Mouse (Mus musculus) limb, embryonic 15.5 days (tissue): ENCODE results near the gene Oas1h. TPM values are rescaled to one million over a fixed set of nuclear protein-coding genes. Genes with fewer than 3 reads are reported as not detected.
"Not testable (repeated sequence)": the region's sequence is repeated elsewhere in the genome, so short reads cannot be mapped to it uniquely, and the experiment has no call there.

ENCODE experiments used
- ATAC-seq: fragments of 200-750 bp; cut with Nextera tagmentation; 2 replicates; pipeline ENCODE4 v1.8.0; 2017; ENCODE audit warnings: low read depth, moderate TSS enrichment; ENCODE audit not compliant: insufficient number of reproducible peaks, low FRiP score, low TSS enrichment
- H3K27ac ChIP-seq: fragments of 300-500 bp; sonication (generic); 2 replicates; pipeline ENCODE4 v1.5.1; 2015; ENCODE audit warnings: moderate library complexity, mild to moderate bottlenecking, inconsistent platforms
- H3K27me3 ChIP-seq: fragments of 300-500 bp; sonication (generic); 2 replicates; pipeline ENCODE4 v1.6.1; 2015; ENCODE audit warnings: inconsistent platforms
- H3K36me3 ChIP-seq: fragments of 300-500 bp; sonication (generic); 2 replicates; pipeline ENCODE4 v1.6.1; 2015; ENCODE audit warnings: inconsistent platforms
- H3K4me1 ChIP-seq: fragments of 300-500 bp; sonication (generic); 2 replicates; pipeline ENCODE4 v1.6.1; 2015; ENCODE audit warnings: inconsistent platforms
- H3K4me2 ChIP-seq: fragments of 300-500 bp; sonication (generic); 2 replicates; pipeline ENCODE4 v1.6.1; 2015; ENCODE audit warnings: mild to moderate bottlenecking, inconsistent platforms
- H3K4me3 ChIP-seq: fragments of 300-500 bp; sonication (generic); 2 replicates; pipeline ENCODE4 v1.5.1; 2015; ENCODE audit warnings: mild to moderate bottlenecking, inconsistent platforms
- H3K9ac ChIP-seq: fragments of 300-500 bp; sonication (generic); 2 replicates; pipeline ENCODE4 v1.6.1; 2015; ENCODE audit warnings: inconsistent platforms
- H3K9me3 ChIP-seq: fragments of 300-500 bp; sonication (generic); 2 replicates; pipeline ENCODE4 v1.6.1; 2016; ENCODE audit warnings: inconsistent platforms
- WGBS: fragments of 180-500 bp; shearing (Covaris S2); methylation state at CpG from one replicate; pipeline ENCODE4 v1.1.7; 2015; 5-methylcytosine and 5-hydroxymethylcytosine counted together
- polyA plus RNA-seq: library from polyadenylated mRNA; unstranded; fragments of >200 nt; fragmentation: Nextera tagmentation; extraction: Ambion mirVana; gene quantifications from 2 replicates; pipeline ENCODE4 v1.2.1, GENCODE M21; 2015

Gene Oas1h
- polyA plus RNA-seq, 1 experiment from 2014 or later: not detected

- no peaks in the 10 kb centered on the region for H3K36me3 ChIP-seq
- no peak overlapping the region for H3K4me2 ChIP-seq
- no peak for ATAC-seq
- 76% methylated on average over 2 of the region's 2 CpGs for WGBS
- H3K27ac ChIP-seq: no peak overlapping the region
- no peak overlapping the region for H3K9ac ChIP-seq
- H3K27me3 ChIP-seq: 0 out of 2 replicates have a peak, but pooled peaks cover 3% of the 10 kb centered on the region
- no peaks in the 10 kb centered on the region for H3K4me1 ChIP-seq
- no peak overlapping the region for H3K4me3 ChIP-seq
- no peaks in the 10 kb centered on the region for H3K9me3 ChIP-seq
These were observed 28.8 kb downstream of the Oas1h start for GRCm38 (mm10) chr5:120890026-120890425.

DNA sequence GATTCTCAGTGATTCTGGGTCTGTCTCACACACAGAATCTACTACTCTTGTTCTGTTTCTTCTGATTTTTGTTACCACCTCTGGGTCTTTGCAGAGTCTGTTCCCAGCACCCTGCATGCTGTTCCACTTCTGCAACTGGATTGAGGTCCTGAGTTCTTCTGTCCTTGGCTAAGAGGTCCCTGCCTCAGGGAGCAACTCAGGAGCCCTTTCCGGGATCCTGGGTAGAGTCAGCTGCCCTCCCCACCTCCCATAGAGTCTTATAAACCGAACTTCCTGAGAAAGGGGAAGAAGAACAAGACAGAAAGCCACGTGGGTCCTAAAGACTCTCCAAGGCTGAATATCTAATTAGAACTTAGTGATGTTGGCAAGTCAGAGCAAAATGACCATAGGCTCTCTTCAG lies 29.8 kb downstream of the Oas1h start:
- 37% methylated on average over 3 of the region's 3 CpGs for WGBS
- ATAC-seq: no peak
- Histone ChIP-seq H3K9me3 (no peaks in the 10 kb centered on the region), H3K4me1 (no peaks in the 10 kb centered on the region), H3K4me2 (no peak overlapping the region), H3K4me3 (no peak overlapping the region), H3K27me3 (0 out of 2 replicates have a peak, but pooled peaks cover 3% of the 10 kb centered on the region), H3K36me3 (no peaks in the 10 kb centered on the region), H3K9ac (no peak overlapping the region), H3K27ac (no peak overlapping the region)

- not testable (repeated sequence) for H3K27ac ChIP-seq, ATAC-seq, H3K36me3 ChIP-seq, H3K27me3 ChIP-seq, H3K9ac ChIP-seq, H3K4me2 ChIP-seq, H3K9me3 ChIP-seq, H3K4me3 ChIP-seq, H3K4me1 ChIP-seq
- 58% methylated on average over 2 of the region's 2 CpGs for WGBS
These were observed 30.5 kb downstream of the Oas1h start for GRCm38 (mm10) chr5:120891566-120892242.

DNA sequence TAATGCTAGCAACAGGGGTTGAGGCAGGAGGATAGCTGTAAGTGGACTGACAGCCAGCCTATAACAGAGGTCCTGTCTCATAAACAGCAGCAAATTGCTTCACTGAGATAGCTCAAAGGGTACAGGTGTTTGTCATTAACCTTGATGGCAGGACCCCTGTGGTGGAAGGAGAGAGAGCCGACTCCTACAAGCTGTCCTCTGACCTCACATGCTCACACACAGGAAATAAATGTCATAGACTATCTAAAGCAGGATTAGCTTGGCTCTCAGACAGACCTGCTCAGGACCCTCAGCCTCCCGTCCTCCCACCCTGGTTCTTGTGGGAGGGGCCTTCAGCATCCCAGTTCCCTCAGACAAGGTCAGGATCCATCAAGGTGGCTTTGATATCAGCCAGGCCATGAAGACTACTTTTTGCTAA lies 31.0 kb downstream of the Oas1h start:
- Histone ChIP-seq H3K9ac (no peak overlapping the region), H3K27ac (no peak overlapping the region), H3K4me1 (no peaks in the 10 kb centered on the region), H3K36me3 (no peaks in the 10 kb centered on the region), H3K4me2 (no peak overlapping the region), H3K4me3 (no peak overlapping the region), H3K9me3 (no peaks in the 10 kb centered on the region), H3K27me3 (no peaks in the 10 kb centered on the region)
- no peak for ATAC-seq
- WGBS: 31% methylated on average over 2 of the region's 2 CpGs

- 90% methylated on average over 4 of the region's 4 CpGs for WGBS
These were observed 32.6 kb downstream of the Oas1h start for GRCm38 (mm10) chr5:120893866-120894265.

GRCm38 (mm10) chr5:120894692-120895091 lies 33.5 kb downstream of the Oas1h start:
- H3K9me3 ChIP-seq: not testable (repeated sequence)

More at GRCm38 (mm10) chr5:120893866-120894265, 32.6 kb downstream of the Oas1h start:
- not testable (repeated sequence) for H3K27me3 ChIP-seq, H3K36me3 ChIP-seq, H3K4me2 ChIP-seq, H3K27ac ChIP-seq, ATAC-seq, H3K4me1 ChIP-seq, H3K9me3 ChIP-seq, H3K4me3 ChIP-seq, H3K9ac ChIP-seq

DNA sequence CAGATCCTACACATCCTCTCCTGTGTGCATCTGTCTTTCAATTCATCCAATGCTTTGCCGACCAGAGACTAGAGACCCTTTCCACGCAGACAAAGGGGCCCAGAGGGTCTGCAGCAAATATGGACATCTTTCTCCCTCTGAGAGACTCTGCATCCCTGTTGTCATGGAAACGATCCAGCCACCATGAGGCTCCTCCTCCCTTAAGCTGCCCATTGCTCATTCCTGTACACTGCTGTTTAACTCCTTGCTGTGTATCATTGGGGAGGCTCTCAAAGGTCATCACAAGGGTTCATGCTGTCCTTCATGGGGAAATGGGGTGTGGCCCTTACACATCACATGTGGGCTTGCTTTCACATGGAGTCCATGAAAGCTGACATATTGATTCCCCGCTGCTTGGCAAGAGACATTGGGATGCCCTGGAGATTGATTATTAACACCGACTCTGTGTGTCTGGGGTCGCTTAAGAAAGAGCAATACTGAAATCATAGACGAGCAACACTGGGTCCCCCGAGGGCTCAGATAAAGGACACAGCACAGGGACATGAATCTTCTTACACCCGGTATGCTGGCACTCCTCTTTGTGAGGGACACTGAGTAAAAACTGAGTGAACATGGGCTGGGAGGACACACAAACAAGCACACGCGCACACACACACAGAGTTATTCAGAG lies 34.1 kb downstream of the Oas1h start:
- Histone ChIP-seq H3K4me2 (no peak overlapping the region), H3K27me3 (no peaks in the 10 kb centered on the region), H3K9me3 (no peaks in the 10 kb centered on the region), H3K9ac (no peak overlapping the region), H3K27ac (no peak overlapping the region), H3K4me1 (no peaks in the 10 kb centered on the region), H3K4me3 (no peak overlapping the region), H3K36me3 (no peaks in the 10 kb centered on the region)
- ATAC-seq: no peak
- 86% methylated on average over 11 of the region's 11 CpGs for WGBS

More at GRCm38 (mm10) chr5:120894692-120895091, 33.5 kb downstream of the Oas1h start:
- H3K27ac ChIP-seq, H3K36me3 ChIP-seq, H3K4me3 ChIP-seq, H3K27me3 ChIP-seq, ATAC-seq, H3K9ac ChIP-seq, H3K4me1 ChIP-seq, H3K4me2 ChIP-seq: not testable (repeated sequence)
- WGBS: 56% methylated on average over 2 of the region's 2 CpGs

DNA sequence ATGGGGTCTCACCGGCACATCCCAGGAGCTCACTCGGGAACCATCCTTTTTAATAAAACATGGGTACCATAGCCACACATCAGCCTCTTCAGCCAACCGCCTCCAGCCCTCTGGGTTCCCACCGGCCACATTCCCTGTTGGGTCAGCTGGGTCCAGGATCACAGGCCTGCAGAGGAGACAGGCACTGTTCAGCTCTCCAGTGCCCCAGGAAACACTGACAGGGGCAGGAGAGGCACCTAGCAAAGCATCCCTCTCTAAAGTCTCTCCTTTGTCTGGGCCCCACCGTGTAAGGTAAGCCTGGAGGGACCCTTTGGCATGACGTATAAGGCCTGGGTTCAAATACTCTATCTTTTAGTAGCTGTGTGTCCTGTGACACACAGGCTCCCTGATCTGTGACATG lies 37.1 kb downstream of the Oas1h start:
- Histone ChIP-seq H3K4me3 (no peak overlapping the region), H3K4me2 (no peak overlapping the region), H3K27me3 (no peaks in the 10 kb centered on the region), H3K4me1 (no peaks in the 10 kb centered on the region), H3K36me3 (no peaks in the 10 kb centered on the region), H3K9me3 (no peaks in the 10 kb centered on the region), H3K27ac (no peak overlapping the region), H3K9ac (no peak overlapping the region)
- no peak for ATAC-seq
- WGBS: 90% methylated on average over 6 of the region's 6 CpGs

GRCm38 (mm10) chr5:120898726-120899125 lies 37.5 kb downstream of the Oas1h start:
- ATAC-seq: no peak

DNA sequence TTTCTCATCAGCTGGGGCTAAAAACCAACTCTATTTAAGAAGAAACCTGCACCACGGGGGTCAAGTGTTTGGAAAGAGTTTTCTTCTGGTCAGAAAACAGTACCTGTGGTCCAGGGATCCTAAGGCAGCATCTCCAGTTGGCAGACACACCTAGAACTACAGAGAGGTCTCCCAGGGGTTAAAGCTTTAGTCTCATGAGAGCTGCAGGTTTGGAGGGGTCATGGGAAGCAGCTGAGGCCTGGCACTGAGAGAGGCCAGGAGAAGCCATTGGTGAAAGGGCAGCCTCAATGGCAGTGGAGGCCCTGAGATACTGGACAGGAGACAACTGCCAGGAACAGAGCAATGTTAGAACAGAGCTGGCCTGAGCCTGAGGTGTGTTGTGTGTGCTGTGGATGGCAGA lies 39.4 kb downstream of the Oas1h start:
- Histone ChIP-seq H3K4me1 (no peaks in the 10 kb centered on the region), H3K4me2 (no peak overlapping the region), H3K36me3 (no peaks in the 10 kb centered on the region), H3K27me3 (no peaks in the 10 kb centered on the region), H3K4me3 (no peak overlapping the region), H3K27ac (no peak overlapping the region), H3K9ac (no peak overlapping the region), H3K9me3 (no peaks in the 10 kb centered on the region)
- 61% methylated on average over 1 of the region's 1 CpGs for WGBS
- no peak for ATAC-seq

More at GRCm38 (mm10) chr5:120898726-120899125, 37.5 kb downstream of the Oas1h start:
- H3K4me3 ChIP-seq: no peak overlapping the region
- H3K4me2 ChIP-seq: no peak overlapping the region
- no peaks in the 10 kb centered on the region for H3K27me3 ChIP-seq
- no peaks in the 10 kb centered on the region for H3K36me3 ChIP-seq
- H3K4me1 ChIP-seq: no peaks in the 10 kb centered on the region
- H3K27ac ChIP-seq: no peak overlapping the region
- no peaks in the 10 kb centered on the region for H3K9me3 ChIP-seq
- H3K9ac ChIP-seq: no peak overlapping the region

DNA sequence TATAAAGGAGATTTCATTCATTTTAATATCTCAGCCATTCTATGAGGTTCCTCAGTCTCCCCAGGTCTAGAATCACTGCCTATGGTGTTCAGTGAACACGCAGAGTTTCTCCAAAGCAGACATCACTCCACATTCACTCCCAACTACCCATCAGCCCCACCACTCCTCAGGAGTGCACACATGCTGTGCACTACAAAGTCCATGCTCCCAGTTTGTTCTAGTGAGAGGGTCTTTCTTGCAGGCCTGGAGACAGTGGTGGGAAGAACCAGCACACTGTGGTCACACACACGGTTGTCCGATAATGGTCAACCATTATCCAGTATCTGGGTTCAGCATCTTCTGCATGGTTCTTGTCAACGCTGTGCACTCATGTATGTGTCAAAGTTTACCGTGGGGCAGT lies 40.8 kb downstream of the Oas1h start:
- H3K4me1 ChIP-seq: no peaks in the 10 kb centered on the region
- WGBS: 92% methylated on average over 5 of the region's 5 CpGs

DNA sequence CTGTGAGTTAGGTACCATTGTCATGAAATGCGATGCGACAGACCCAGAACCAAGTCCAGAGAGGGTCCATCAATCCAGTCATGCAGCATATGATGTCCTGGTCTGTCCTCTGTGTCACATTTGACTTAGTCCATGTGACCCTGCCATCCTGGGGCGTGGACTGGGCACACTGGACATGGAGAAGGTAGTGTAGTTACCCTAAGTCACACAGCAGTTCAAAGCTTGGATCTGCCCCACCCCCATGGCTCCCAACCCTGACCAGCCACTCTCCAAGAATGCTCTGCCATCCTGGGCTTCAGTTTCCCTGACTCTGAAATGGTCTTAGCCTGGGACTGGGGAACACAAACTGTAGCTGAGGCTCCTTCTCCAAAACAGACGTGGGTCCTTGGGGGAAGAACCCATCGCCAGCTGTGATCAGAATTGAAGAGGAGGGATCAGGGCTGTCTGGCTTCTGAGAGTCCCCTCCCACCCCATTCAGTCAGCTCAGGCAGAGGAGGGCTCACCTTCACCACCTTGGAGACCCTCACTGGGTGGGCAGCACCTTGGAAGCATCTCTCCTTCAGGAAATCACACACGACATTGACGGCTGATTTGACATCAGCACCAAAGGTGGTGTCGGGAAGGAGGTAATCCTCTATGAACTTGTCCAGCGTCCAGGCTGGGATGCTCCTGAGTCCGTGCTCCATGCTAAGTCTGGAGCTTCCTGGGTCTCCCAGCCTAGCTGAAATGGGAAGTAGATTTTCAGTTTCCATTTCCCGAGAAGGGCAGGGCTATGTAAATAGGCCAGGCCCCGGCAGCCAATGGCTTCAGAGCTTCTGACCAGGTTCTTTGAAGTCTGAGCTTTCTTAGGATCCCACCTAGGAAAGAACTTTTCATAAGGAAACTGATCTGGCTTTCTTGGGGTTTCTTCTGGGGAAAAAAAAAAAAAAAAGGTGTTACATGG lies 45.8 kb downstream of the Oas1h start, which contains the start of gene Oas1a:
Gene Oas1a, minus strand, starts transcription at position 731 of the 943 bp plus-strand sequence.
- H3K4me1 ChIP-seq, H3K9me3 ChIP-seq, H3K4me2 ChIP-seq, H3K36me3 ChIP-seq, H3K27ac ChIP-seq, H3K4me3 ChIP-seq, H3K27me3 ChIP-seq, ATAC-seq, H3K9ac ChIP-seq: not testable (repeated sequence)
- WGBS: 29% methylated on average over 9 of the region's 12 CpGs

More for the DNA sequence above, 40.8 kb downstream of the Oas1h start:
- Histone ChIP-seq H3K9me3 (no peaks in the 10 kb centered on the region), H3K9ac (no peak overlapping the region), H3K4me2 (no peak overlapping the region), H3K27me3 (no peaks in the 10 kb centered on the region), H3K27ac (no peak overlapping the region), H3K4me3 (no peak overlapping the region), H3K36me3 (no peaks in the 10 kb centered on the region)
- no peak for ATAC-seq
